Mouse (Mus musculus) right cerebral cortex, postnatal 10 days (tissue): ENCODE results near the gene Il17a.
A peak's percentile ranks its signal among the peaks of the same experiment; 100 is the strongest.
"Not testable (repeated sequence)": the region's sequence is repeated elsewhere in the genome, so short reads cannot be mapped to it uniquely, and the experiment has no call there.

ENCODE experiments used
- DNase-seq, 2 experiments: peaks; one replicate each; pipeline ENCODE4 v3.0.0; 2021; ENCODE audit warnings: low spot score in 2 of 2

Gene Il17a

GRCm38 (mm10) chr1:20730903-20731302 is at the start of gene Il17a:
Il17a (plus strand) TSS chr1:20730905.
- DNase-seq, result no peak

DNA sequence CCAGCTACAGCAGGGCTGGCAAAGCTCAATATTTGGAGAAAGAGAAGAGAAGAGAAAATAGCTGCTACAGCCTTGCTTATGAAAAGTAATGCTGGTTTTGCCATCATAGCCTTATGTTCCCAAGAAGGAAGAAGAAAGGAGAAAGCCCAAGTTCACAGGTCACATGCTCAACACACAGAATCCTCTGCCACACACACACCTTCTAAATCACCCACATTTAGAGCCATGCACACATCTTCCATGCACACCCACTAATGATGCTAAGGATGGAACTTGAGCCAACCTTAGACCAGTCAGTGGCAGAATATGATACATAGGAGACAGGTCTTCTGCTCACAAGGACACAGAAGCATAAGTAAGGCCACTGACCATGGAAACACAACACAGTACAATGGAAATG is 47.9 kb upstream of the Il17a start:
- DNase-seq, result no peak

GRCm38 (mm10) chr1:20683386-20683785 is 47.3 kb upstream of the Il17a start:
- DNase-seq, result no peak

GRCm38 (mm10) chr1:20683853-20684252 is 46.9 kb upstream of the Il17a start:
- DNase-seq, result no peak

- no peak for DNase-seq
Observed at GRCm38 (mm10) chr1:20684403-20684802, 46.3 kb upstream of the Il17a start.

- no peak for DNase-seq
Observed at GRCm38 (mm10) chr1:20685393-20685792, 45.3 kb upstream of the Il17a start.

- DNase-seq, result no peak
Observed at GRCm38 (mm10) chr1:20685907-20686306, 44.8 kb upstream of the Il17a start.

- no peak for DNase-seq
Observed at GRCm38 (mm10) chr1:20691336-20691735, 39.4 kb upstream of the Il17a start.

GRCm38 (mm10) chr1:20693634-20694313 is 36.9 kb upstream of the Il17a start:
- no peak for DNase-seq

DNA sequence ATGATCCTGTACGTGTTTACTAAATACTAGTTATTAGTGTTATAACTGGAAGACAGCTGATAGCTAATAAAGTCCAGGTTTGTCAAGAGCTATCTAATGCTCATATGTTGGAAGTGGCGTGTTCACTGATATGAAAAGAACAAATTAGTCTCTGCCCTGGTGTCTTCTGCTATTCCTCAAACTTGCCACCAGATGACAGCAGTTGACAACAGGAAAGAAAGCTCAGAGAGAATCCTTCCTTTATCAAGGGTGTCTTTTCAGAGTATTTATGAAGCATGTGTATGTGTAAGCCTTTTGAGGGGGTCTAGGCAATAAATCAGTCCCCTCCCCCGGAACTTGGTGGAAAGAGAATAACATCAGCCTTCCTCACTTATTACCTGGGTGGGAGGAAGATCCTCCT is 30.7 kb upstream of the Il17a start:
- DNase-seq, result peak; percentile 22 to 25

- no peak for DNase-seq
Observed at GRCm38 (mm10) chr1:20736572-20736971, 5.9 kb downstream of the Il17a start.

GRCm38 (mm10) chr1:20738483-20738882 is 7.8 kb downstream of the Il17a start:
- DNase-seq, result no peak

GRCm38 (mm10) chr1:20740496-20740998 is 9.8 kb downstream of the Il17a start:
- no peak for DNase-seq

DNA sequence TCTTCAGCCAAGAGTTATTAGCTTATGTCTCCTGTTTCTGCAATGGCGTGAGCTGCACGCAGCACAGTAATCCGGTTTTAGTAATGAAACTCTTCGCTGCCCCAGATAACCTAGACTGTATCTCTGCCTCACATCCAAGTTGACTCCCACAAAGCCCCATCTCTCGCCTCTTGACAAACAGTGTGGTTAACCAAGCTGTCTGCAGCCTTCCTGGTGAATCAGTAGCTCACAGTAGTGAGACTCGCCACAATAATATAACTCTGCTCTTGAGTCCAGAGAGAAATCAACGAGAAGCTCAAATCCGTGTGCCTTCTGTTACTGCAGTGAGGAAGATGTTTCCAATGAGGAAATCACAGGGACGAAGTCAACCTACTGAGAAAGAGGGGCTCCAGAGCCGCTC is 23.7 kb downstream of the Il17a start:
- no peak for DNase-seq

GRCm38 (mm10) chr1:20757586-20757985 is 26.9 kb downstream of the Il17a start:
- DNase-seq, result no peak

DNA sequence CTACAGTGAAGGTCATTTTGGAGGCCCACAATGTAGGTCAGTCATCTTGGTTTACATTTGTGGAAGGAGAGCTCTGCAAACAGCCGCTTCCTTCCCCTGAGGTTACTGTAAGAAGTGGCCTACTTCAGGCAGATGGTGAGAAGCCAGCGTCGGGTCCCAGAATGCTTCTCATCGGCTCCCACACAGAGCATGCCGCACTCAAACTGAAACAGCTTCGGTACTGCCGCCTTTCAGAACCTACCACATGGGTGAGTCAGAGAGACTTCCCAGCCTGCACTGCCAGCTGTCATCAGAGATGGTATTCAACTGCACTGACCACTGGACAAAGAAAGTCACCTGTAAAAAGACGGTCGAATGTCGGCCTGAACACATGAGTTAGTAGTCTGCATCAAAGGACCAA is 29.1 kb downstream of the Il17a start:
- DNase-seq, result peak; percentile 24 to 48

DNA sequence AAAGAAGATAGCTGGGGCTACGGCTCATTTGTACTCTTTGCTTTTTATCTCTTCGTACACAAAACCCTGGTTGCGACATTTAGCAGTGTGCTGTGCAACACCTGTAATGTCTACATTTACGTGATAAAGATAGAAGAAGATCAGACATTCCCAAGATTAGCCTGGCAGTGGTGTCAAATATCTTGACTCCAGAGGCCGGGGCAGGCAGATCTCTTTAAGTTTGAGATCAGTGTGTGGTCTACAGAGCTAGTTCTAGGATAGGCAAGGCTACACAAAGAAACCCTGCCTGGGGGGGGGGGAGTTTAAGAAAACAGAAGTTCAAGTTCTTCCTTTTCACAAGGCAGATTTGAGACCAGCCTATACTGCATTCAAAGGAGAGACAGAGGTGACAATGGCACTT is 29.6 kb downstream of the Il17a start:
- DNase-seq, result no peak

DNA sequence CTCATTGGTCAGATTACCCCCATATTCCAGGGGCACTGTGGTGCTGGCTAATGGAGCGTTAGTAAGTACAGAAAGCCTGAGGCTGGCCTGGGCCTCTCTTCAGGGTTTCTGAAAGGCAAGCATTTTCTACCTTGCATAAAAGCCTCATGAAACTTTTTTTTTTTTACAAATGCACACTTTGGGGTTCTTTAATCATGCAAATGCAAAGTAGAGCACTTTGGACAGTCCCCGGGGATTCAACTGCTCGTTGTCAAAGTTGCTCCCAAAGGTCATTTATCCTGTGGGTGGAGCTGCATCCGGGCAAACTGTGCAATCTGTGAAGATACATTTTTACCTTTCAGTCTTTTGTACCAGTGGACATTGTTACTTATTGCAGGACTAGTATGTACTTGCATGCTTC is 30.7 kb downstream of the Il17a start:
- DNase-seq, result no peak

DNA sequence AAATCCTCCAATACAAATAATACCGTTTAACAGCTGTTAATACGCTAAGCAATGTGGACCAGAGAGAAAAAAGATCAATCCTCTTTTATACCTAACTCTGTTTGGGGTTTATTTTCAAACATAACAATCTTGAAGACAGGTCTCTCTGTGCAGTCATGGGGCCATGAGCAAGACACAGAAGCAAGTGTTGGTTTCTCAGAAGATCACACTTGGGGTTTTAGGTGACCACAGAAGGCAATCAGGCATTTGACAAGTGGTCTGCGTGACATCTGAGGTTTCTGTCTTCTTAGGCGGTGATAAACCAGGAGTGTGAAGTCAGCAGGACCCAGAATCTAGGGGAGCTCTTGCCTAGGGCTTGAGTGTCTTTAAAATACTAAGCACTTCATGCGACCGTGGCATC is 35.8 kb downstream of the Il17a start:
- no peak for DNase-seq

- DNase-seq, result not testable (repeated sequence)
Observed at GRCm38 (mm10) chr1:20774026-20774730, 43.5 kb downstream of the Il17a start.

GRCm38 (mm10) chr1:20778366-20778765 is 47.7 kb downstream of the Il17a start:
- no peak for DNase-seq
